Mouse (Mus musculus) lung, postnatal 4 days (tissue): ENCODE data around the gene Gorasp2.

ENCODE experiments used
- DNase-seq, 2 experiments: peaks; one replicate each; pipeline ENCODE4 v3.0.0; 2021

Gorasp2 gene

GRCm38 (mm10) chr2:70660887-70661714 lies at the start of gene Gorasp2:
Gene Gorasp2 (plus strand): TSS chr2:70661576.
- peak; percentile 97 to 98 for DNase-seq

- DNase-seq = peak; percentile 8 to 32
Observed at GRCm38 (mm10) chr2:70614745-70615351, 46.5 kb upstream of the Gorasp2 start.

- DNase-seq = no peak
Observed at GRCm38 (mm10) chr2:70616076-70616475, 45.3 kb upstream of the Gorasp2 start.

- no peak for DNase-seq
Observed at GRCm38 (mm10) chr2:70616617-70617016, 44.8 kb upstream of the Gorasp2 start.

- no peak for DNase-seq
Observed at GRCm38 (mm10) chr2:70619232-70619835, 42.0 kb upstream of the Gorasp2 start.

GRCm38 (mm10) chr2:70620225-70620624 lies 41.2 kb upstream of the Gorasp2 start:
- peak in 1 of 2 experiments; percentile 43 for DNase-seq

GRCm38 (mm10) chr2:70622244-70622643 lies 39.1 kb upstream of the Gorasp2 start:
- no peak for DNase-seq

- no peak for DNase-seq
Observed at GRCm38 (mm10) chr2:70625761-70626160, 35.6 kb upstream of the Gorasp2 start.

- DNase-seq = no peak
Observed at GRCm38 (mm10) chr2:70628397-70628796, 33.0 kb upstream of the Gorasp2 start.

- peak in 1 of 2 experiments; percentile 6 for DNase-seq
Observed at GRCm38 (mm10) chr2:70629339-70629761, 32.0 kb upstream of the Gorasp2 start.

GRCm38 (mm10) chr2:70629921-70630320 lies 31.5 kb upstream of the Gorasp2 start:
- DNase-seq = no peak

GRCm38 (mm10) chr2:70631321-70631720 lies 30.1 kb upstream of the Gorasp2 start:
- DNase-seq = no peak

- no peak for DNase-seq
Observed at GRCm38 (mm10) chr2:70632412-70632811, 29.0 kb upstream of the Gorasp2 start.

GRCm38 (mm10) chr2:70634028-70634690 lies 27.2 kb upstream of the Gorasp2 start:
- DNase-seq = no peak

- DNase-seq = no peak
Observed at GRCm38 (mm10) chr2:70640968-70641367, 20.4 kb upstream of the Gorasp2 start.

GRCm38 (mm10) chr2:70642971-70643565 lies 18.3 kb upstream of the Gorasp2 start:
- no peak for DNase-seq

- DNase-seq = no peak
Observed at GRCm38 (mm10) chr2:70645266-70645780, 16.1 kb upstream of the Gorasp2 start.

- DNase-seq = no peak
Observed at GRCm38 (mm10) chr2:70647681-70648080, 13.7 kb upstream of the Gorasp2 start.

- no peak for DNase-seq
Observed at GRCm38 (mm10) chr2:70648271-70648670, 13.1 kb upstream of the Gorasp2 start.

GRCm38 (mm10) chr2:70649471-70649870 lies 11.9 kb upstream of the Gorasp2 start:
- no peak for DNase-seq

GRCm38 (mm10) chr2:70651820-70652219 lies 9.6 kb upstream of the Gorasp2 start:
- no peak for DNase-seq

- DNase-seq = no peak
Observed at GRCm38 (mm10) chr2:70657083-70657482, 4.3 kb upstream of the Gorasp2 start.
